Mouse (Mus musculus): ENCODE results near the gene Kcnq1.

DNA sequence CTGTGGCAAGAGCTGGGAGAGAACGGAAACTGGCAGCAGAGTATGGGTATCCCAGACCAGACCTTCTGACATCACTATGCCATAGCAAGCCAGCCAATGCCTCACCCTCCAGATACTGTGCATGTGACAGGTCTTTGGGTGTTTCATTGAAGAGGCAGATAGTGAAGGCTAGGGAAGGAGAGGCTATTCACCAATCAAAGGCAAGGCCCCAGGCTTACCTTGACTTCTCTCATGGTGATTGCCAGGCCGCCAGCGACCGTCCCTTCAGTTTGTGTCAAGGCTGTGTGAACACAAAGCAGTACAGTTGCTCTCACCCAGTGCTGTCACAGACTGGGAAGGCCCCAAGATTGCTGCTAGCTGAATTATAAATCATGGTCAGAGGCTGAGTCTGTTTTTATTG is 75.1 kb downstream of the Kcnq1 start:
- TF ChIP-seq CTCF (IDR thresholded peaks at IDR 0.05; ENCODE audit: insufficient read depth, low read length) (no peak), POLR2A (IDR thresholded peaks at IDR 0.05; ENCODE audit: borderline replicate concordance, extremely low read depth, low read depth, low read length) (no peak)
